Mouse (Mus musculus) ES-E14 (cell line): Measurements from ENCODE around the gene Tmem198b.

Experiments used
- MAFK ChIP-seq: IDR thresholded peaks from 2 replicates; pipeline ENCODE4 v1.6.1; 2014; ENCODE audit warnings: mild to moderate bottlenecking, low read depth, low read length, inconsistent platforms; ENCODE audit not compliant: insufficient read depth
- ZC3H11A ChIP-seq: IDR thresholded peaks from 2 replicates; pipeline ENCODE4 v1.6.1; 2012; ENCODE audit warnings: low read depth, mild to moderate bottlenecking, inconsistent platforms, low read length, borderline replicate concordance

GRCm38 (mm10) chr10:128794391-128794790 is 9.8 kb downstream of the Tmem198b start:
- TF ChIP-seq MAFK (no peak), ZC3H11A (no peak)
